Mouse (Mus musculus) left cerebral cortex, adult 11 months (tissue): Measurements from ENCODE around the gene Sh3bp5.

Experiments
- DNase-seq: peaks from one replicate; pipeline ENCODE4 v3.0.0; 2022; ENCODE audit warnings: low spot score

The Sh3bp5 gene

DNA sequence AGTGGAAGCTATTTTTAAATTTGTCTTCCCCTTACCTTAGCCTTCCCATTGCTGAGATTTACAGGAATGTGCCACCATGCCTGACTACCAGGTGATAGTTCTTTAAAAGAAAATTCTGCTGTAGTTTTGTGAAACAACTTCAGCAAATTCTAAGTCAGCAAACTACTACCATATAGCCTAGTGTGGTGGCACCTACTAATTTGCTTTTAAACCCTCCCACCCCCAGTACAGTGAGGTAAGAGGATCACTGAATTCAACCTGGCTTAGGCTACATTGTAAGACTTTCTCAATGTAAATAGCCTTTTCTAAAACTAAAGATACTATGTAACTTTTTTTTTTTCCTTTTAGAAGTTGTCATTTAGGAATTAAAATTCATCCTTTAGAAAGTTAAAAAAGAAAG is 97.9 kb downstream of the Sh3bp5 start:
- DNase-seq = no peak

- DNase-seq = no peak
Observed at GRCm38 (mm10) chr14:31337406-31337805, 98.5 kb downstream of the Sh3bp5 start.

DNA sequence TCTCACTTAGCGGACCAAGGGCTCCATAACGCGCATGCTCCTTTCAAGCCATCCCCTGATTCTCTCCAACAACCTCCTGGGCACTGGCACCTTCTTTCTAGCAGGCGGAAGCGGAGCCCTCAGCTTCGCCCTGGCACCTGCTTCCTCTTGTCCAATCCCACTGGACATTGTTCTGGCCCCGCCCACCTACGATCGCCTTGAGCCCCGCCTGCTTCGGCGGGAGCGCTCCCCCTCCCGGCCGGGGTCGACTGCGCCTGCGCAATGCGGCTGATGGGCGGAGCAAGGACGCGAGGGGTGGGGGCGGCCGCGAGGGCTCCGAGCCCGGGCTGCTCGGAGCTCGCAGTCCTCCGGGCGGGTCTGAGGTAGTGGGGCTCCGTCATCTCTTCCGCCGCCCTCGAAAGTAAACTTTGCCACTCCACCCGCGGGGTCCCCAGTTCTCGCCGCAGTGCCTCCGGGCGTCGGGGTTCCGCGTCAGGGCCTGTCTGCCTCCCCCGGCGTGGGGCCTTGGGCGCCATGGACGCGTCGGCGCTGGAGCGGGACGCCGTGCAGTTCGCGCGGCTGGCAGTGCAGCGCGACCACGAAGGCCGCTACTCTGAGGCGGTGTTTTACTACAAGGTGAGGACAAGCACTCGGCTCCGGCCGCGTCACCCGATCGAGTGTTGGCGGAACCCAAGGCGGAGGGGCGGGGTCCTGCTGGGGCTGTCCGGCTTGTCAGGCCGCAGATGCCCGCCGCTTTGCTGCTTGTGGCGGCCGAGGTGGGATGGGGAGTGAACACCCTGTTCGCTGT is 99.3 kb downstream of the Sh3bp5 start, which contains the start of gene Capn7:
Gene Capn7 (plus strand): TSS at position 270 of the 787 bp plus-strand sequence.
- DNase-seq = peak; percentile 93

DNA sequence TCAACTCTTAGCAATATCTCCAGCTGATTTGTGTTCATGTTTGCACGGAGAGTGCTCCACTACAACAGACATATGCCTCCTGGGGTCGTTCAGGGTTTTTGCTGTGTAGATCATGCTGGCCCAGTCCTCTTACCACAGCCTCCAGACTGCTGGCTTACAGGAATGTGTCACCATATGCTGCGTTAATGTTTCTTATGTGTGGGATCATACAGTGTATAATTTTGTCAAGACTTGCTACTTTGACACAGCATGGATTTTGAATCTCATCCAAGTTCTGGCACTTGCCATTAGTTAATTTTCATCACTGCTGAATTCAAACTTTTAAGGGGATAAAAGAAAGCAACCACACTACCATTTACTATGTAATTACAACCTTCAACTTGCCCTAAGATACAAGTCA is 100.1 kb downstream of the Sh3bp5 start:
- no peak for DNase-seq

GRCm38 (mm10) chr14:31330957-31331356 is 104.9 kb downstream of the Sh3bp5 start:
- DNase-seq = no peak

DNA sequence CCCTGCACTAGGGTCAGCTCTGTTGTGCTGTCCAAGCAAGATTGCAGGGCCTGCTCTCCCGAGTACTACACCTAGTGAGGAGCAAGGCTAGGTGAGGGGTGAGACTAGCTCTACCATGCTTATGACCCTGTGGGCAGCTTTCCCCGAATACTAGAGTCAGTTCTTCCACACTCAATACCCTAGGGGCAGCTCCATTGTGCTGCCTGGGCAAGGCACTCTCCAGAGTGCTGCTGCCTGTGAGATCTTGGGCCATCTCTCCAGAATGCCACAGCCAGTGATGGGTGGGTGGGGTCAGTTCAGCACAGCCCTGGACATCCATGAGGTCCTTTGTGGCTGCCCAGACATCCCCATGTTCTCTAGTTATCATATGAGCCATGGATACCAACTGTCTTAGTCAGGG is 106.1 kb downstream of the Sh3bp5 start:
- DNase-seq = no peak

DNA sequence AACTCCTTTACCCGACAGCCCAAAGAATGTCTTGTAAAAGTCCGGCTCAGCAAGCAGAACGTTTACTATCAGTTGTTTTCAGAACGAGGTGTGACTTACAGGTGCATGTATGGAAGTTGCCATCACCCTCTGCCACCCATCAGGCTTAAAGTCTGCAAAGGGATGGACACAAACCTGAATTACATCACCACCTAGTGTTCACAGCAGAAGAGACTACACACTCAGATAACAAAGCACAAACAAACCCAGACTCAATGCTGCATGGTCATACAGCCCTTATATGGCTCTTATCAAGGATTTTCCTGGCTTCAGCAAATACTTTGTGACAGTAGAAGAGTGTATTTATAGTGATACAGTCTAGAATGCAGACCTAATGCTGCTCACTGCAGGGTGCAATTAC is 108.2 kb downstream of the Sh3bp5 start:
- DNase-seq = no peak

DNA sequence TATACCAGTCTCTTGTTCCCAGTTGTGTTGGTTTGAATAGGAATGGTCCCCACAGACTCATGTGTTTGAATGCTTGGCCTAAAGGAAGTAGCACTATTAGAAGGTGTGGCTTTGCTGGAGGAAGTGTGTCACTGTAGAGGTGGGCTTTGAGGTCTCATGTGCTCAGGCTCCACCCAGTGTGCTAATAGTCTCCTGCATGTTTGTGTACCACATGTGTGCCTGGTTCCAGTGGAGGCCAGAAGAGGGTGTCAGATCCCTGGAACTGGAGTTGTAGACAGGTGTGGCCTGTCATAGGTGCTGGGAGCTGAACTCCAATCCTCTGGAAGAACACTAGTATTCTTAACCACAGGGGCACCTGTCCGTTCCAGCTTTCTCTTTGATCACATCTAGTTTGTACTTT is 108.7 kb downstream of the Sh3bp5 start:
- DNase-seq = no peak

- DNase-seq = no peak
Observed at GRCm38 (mm10) chr14:31326770-31327169, 109.1 kb downstream of the Sh3bp5 start.

GRCm38 (mm10) chr14:31325551-31325950 is 110.3 kb downstream of the Sh3bp5 start:
- no peak for DNase-seq

DNA sequence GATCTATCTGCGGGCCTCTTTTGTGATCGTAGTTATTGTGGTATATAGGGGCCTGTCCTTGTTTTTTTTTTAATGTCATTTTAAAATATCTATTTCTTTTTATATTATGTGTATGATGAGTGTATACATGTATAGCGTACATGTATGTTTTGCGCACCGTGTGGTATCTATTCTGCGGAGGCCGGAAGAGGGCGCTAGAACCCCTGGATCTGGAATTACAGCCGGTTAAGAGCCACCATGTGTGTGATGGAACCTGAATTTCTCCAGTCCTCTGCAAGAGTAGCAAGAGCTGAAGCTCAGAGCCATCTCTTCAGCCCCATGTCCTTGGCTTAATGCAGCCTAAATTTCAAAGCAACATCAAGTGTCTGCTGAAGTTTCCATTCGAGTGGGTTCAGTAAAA is 111.0 kb downstream of the Sh3bp5 start:
- DNase-seq = no peak

GRCm38 (mm10) chr14:31323849-31324792 is 111.8 kb downstream of the Sh3bp5 start, which contains the start of gene Dnah1:
TSS of gene Dnah1 (minus strand) at chr14:31323896.
- no peak for DNase-seq

DNA sequence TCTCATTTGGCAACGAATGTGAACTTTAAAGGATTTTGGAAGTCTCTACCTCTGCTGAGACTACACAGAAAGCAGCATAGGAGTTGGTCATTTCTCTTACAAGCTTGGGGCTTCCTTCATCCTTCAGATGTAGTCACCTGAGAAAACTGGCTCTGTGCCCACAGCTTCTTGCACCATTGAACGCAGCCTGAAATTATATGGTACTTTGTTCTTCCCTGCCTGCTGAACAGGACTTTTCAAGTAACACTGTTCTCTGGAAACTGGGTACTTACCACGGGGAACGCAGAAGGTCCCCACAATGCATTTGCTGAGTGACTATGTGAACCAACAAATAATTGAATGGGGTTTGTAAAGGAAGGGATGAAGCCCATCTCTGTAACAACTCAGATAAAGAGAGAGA is 112.7 kb downstream of the Sh3bp5 start:
- no peak for DNase-seq

DNA sequence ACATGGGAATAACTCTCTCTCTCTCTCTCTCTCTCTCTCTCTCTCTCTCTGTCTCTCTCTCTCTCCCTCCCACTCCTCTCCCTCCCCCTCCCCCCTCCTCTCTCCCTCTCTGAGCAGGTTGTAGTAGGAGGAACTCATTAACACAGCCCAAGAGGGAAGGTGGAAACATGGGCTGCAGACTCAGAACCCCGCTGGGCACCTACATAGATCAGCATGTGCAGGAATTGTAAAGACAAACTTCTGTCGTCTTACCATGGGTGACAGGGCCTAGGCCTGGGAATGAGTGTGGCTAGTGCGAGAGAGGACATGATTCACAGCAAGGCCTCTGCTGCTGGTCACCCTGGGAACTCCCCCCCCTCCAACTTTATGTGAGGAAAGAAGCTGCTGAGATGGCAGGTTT is 113.7 kb downstream of the Sh3bp5 start:
- no peak for DNase-seq

- DNase-seq = no peak
Observed at GRCm38 (mm10) chr14:31321181-31321580, 114.7 kb downstream of the Sh3bp5 start.

DNA sequence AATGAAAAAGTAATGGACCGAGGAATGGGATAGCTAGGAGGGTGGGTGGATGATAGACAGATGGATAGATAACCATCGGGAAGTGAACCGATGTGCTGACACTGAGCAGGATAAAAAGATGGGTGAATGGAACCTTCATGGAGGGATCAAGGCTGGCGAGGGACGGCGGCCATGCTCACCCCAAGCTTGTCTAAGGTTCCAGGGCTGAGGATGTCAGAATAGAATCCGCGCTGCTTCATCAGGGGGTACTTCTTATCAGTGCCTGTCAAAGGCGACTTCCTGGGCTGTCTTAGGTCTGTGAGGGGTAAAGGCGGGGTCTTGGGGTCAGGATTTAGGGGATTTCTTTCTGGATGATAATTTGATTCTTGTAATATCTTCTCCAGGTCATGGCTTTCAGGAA is 116.3 kb downstream of the Sh3bp5 start:
- no peak for DNase-seq

DNA sequence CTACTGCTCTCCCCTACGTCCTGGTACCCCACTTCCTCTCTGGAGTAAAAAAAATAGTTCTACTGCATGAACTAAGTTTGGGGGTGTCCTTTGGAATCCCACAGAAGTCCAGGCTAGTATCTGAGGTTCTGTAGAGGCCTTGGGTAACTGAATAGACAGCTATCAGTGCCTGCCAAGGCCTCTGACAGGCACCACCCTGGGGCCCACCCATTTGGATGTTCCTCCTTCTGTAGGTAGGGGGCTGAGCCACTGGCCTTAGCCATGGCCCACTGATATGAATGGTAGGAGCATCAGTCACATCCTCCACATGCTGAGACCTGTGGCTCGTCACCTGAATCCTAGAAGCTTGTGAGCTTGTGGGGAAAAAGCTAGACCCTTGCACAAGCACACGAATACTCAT is 118.1 kb downstream of the Sh3bp5 start:
- no peak for DNase-seq

- DNase-seq = no peak
Observed at GRCm38 (mm10) chr14:31316613-31317012, 119.3 kb downstream of the Sh3bp5 start.

- DNase-seq = no peak
Observed at GRCm38 (mm10) chr14:31313192-31313591, 122.7 kb downstream of the Sh3bp5 start.
